Mouse (Mus musculus): ENCODE measurements around the gene Rpl37. TPM values are rescaled to one million over a fixed set of nuclear protein-coding genes. Genes with fewer than 3 reads are reported as not detected.

The Rpl37 gene
- polyA plus RNA-seq, 1 experiment from 2014 or later, result 725 TPM

DNA sequence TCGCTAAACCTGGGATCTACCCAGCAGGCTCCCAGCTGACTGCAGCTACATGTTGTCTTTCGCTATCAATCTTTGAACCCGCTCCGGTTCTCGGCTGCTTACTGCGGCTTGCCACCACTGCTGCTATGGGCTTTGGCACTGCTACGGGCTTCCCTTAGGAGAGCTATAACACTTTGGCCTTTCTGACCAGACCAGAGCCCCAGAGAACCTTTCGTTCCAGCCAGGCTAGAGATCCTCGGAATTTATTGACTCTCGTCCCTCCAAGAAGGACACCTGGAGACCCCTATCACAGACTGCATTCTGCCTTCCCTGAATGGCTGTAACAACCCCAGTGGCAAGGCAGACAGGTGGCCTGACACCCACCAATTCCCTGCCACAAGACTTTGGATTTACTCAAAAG lies 26.3 kb upstream of the Rpl37 start:
- Histone ChIP-seq H3K27ac (replicated peaks) (no peak overlapping the region), H3K9me3 (ENCODE audit: control insufficient read depth, low read length) (no peaks in the 10 kb centered on the region), H3K4me3 (ENCODE audit: low read depth, low read length) (no peak overlapping the region), H3K36me3 (ENCODE audit: control insufficient read depth, insufficient read depth, low read length) (no peaks in the 10 kb centered on the region), H3K9ac (ENCODE audit: low read length) (no peak overlapping the region), H3K4me1 (replicated peaks; ENCODE audit: control insufficient read depth, insufficient read depth) (no peaks in the 10 kb centered on the region), H3K27me3 (ENCODE audit: control insufficient read depth, insufficient read depth, low read length) (no peaks in the 10 kb centered on the region), H3K4me2 (replicated peaks; ENCODE audit: low read depth) (no peak overlapping the region)
- WGBS, result 88% methylated on average over 10 of the region's 10 CpGs
- TF ChIP-seq CTCF (IDR thresholded peaks at IDR 0.05; ENCODE audit: low read depth) (no peak), EP300 (optimal IDR thresholded peaks at IDR 0.05) (no peak)
- ATAC-seq (ENCODE audit: low FRiP score, low TSS enrichment) (no peak), DNase-seq (ENCODE audit: low spot score) (no peak)

DNA sequence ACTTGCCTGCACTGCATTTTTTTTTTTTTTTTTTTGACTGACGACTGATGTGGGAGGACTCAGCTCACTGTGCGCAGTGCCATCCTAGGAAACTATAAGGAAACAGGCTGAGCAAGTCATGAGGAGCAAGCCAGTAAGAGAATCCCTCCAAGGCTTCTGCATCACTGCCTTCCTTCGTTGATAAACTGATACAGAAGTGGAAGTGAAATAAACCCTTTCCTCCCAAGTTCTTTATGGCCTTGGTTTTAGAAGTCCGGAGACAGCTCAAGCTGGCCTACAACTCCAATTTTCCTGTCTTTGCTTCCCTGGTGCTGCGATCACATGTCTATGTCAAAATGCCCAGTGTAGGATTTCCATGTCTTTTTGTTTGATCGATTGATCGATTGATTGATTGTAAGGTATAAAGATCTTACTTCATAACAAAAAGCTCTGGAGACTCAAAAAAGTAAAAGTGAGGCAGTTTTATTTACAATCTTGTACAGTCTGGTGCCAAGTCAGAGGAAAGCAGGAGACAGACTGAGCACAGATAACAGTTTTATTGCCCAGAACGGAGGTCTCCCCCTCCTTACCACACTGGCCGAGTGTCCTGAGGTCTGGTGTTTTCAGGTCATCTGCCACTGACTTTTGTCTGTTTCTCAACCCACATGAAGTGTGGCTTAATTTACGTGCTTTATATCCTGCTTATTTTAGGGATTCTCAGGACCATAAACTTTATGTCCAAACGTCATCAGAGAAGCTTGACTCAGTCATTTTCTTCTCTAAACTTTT lies 20.7 kb upstream of the Rpl37 start:
- Histone ChIP-seq H3K4me3 (ENCODE audit: low read depth, low read length) (no peak overlapping the region), H3K4me2 (replicated peaks; ENCODE audit: low read depth) (no peak overlapping the region), H3K27ac (replicated peaks) (no peak overlapping the region), H3K9ac (ENCODE audit: low read length) (no peak overlapping the region), H3K4me1 (replicated peaks; ENCODE audit: control insufficient read depth, insufficient read depth) (no peaks in the 10 kb centered on the region), H3K9me3 (ENCODE audit: control insufficient read depth, low read length) (no peaks in the 10 kb centered on the region), H3K27me3 (ENCODE audit: control insufficient read depth, insufficient read depth, low read length) (no peaks in the 10 kb centered on the region), H3K36me3 (ENCODE audit: control insufficient read depth, insufficient read depth, low read length) (peaks cover 4% of the 10 kb centered on the region; the same call in 1 of the 2 replicates)
- 76% methylated on average over 11 of the region's 11 CpGs for WGBS
- ATAC-seq (ENCODE audit: low FRiP score, low TSS enrichment), result no peak
- no peak for TF ChIP-seq CTCF (IDR thresholded peaks at IDR 0.05; ENCODE audit: low read depth)
- TF ChIP-seq EP300 (optimal IDR thresholded peaks at IDR 0.05), result no peak
- DNase-seq (ENCODE audit: low spot score), result no peak

DNA sequence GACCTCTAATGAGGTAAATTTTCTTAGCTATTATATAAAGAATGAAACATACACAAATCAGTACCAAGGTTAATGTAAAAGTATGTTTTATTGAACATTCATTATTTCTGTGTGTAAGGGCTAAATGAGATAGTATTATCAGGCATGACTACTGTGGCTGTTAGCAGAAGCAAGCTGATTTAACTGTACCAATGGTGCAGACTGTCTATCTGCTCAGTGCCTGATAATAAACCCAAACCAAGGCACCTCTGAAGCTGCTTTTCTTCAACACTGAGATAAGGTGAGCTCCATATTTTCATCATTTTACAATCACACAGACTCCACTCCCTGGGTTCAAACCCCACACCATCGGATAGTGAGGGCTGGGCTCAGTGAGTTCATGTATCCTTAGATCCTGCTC lies 19.1 kb upstream of the Rpl37 start:
- no peak for ATAC-seq (ENCODE audit: low FRiP score, low TSS enrichment)
- no peaks in the 10 kb centered on the region for H3K27me3 ChIP-seq (ENCODE audit: control insufficient read depth, insufficient read depth, low read length)
- DNase-seq (ENCODE audit: low spot score), result no peak
- no peak overlapping the region for H3K4me2 ChIP-seq (replicated peaks; ENCODE audit: low read depth)
- H3K9ac ChIP-seq (ENCODE audit: low read length), result no peak overlapping the region
- TF ChIP-seq EP300 (optimal IDR thresholded peaks at IDR 0.05) (no peak), CTCF (IDR thresholded peaks at IDR 0.05; ENCODE audit: low read depth) (no peak)
- whole genome bisulfite sequencing, result 100% methylated on average over 1 of the region's 1 CpGs
- H3K4me3 ChIP-seq (ENCODE audit: low read depth, low read length), result no peak overlapping the region
- H3K27ac ChIP-seq (replicated peaks), result no peak overlapping the region
- H3K36me3 ChIP-seq (ENCODE audit: control insufficient read depth, insufficient read depth, low read length), result peaks cover 4% of the 10 kb centered on the region; the same call in 1 of the 2 replicates
- no peaks in the 10 kb centered on the region for H3K4me1 ChIP-seq (replicated peaks; ENCODE audit: control insufficient read depth, insufficient read depth)
- H3K9me3 ChIP-seq (ENCODE audit: control insufficient read depth, low read length), result no peaks in the 10 kb centered on the region

DNA sequence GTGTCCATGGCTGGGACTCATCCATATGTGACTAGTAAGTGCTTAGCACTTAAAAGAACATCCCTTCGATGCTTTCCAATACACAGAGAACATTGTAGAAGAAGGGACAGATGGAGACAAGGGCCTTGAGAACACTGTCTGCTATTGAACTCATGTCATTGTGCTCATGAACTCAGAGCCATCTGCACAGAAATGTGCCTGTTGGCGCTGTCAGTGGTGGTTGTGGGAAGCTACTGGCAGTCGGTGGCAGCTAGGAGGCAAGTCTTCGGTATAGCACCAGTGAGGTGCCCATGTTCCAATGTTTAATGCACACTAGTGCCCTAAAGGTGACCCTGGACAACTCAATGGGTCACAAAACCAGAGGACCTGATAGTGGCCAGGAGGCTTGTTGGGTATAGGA lies 14.1 kb upstream of the Rpl37 start:
- DNase-seq (ENCODE audit: low spot score) (no peak), ATAC-seq (ENCODE audit: low FRiP score, low TSS enrichment) (no peak)
- Histone ChIP-seq H3K27me3 (ENCODE audit: control insufficient read depth, insufficient read depth, low read length) (no peaks in the 10 kb centered on the region), H3K9ac (ENCODE audit: low read length) (no peak overlapping the region), H3K9me3 (ENCODE audit: control insufficient read depth, low read length) (no peaks in the 10 kb centered on the region), H3K4me3 (ENCODE audit: low read depth, low read length) (no peak overlapping the region), H3K36me3 (ENCODE audit: control insufficient read depth, insufficient read depth, low read length) (peaks cover 4% of the 10 kb centered on the region; the same call in 1 of the 2 replicates), H3K27ac (replicated peaks) (no peak overlapping the region), H3K4me2 (replicated peaks; ENCODE audit: low read depth) (no peak overlapping the region), H3K4me1 (replicated peaks; ENCODE audit: control insufficient read depth, insufficient read depth) (no peaks in the 10 kb centered on the region)
- TF ChIP-seq CTCF (IDR thresholded peaks at IDR 0.05; ENCODE audit: low read depth) (no peak), EP300 (optimal IDR thresholded peaks at IDR 0.05) (no peak)
- WGBS, result 93% methylated on average over 4 of the region's 4 CpGs

DNA sequence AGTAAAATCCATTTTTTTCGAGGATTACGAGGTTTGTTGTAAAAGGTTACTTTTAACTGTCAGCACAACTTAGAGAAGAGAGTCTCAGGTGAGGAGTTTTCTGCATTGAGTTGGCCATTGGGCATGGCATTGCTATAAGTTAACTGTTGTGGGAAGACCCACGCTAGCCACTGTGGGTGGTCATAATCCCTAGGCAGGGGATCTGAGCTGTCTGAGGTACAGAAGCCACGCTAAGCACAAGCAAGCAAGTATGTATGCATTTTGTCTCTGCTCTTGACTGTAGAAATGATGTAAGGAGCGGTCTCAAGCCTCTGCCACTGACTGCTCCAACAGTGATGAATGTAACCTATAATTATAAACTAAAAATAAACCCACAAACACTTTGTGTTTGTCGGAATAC lies 10.6 kb upstream of the Rpl37 start:
- TF ChIP-seq EP300 (optimal IDR thresholded peaks at IDR 0.05) (no peak), CTCF (IDR thresholded peaks at IDR 0.05; ENCODE audit: low read depth) (no peak)
- H3K9ac ChIP-seq (ENCODE audit: low read length), result no peak overlapping the region
- H3K27me3 ChIP-seq (ENCODE audit: control insufficient read depth, insufficient read depth, low read length), result no peaks in the 10 kb centered on the region
- no peak overlapping the region for H3K4me2 ChIP-seq (replicated peaks; ENCODE audit: low read depth)
- ATAC-seq (ENCODE audit: low FRiP score, low TSS enrichment) (no peak), DNase-seq (ENCODE audit: low spot score) (no peak)
- no peaks in the 10 kb centered on the region for H3K4me1 ChIP-seq (replicated peaks; ENCODE audit: control insufficient read depth, insufficient read depth)
- no peaks in the 10 kb centered on the region for H3K9me3 ChIP-seq (ENCODE audit: control insufficient read depth, low read length)
- no peak overlapping the region for H3K4me3 ChIP-seq (ENCODE audit: low read depth, low read length)
- H3K27ac ChIP-seq (replicated peaks), result no peak overlapping the region
- no peaks in the 10 kb centered on the region for H3K36me3 ChIP-seq (ENCODE audit: control insufficient read depth, insufficient read depth, low read length)
- 83% methylated on average over 6 of the region's 6 CpGs for WGBS

DNA sequence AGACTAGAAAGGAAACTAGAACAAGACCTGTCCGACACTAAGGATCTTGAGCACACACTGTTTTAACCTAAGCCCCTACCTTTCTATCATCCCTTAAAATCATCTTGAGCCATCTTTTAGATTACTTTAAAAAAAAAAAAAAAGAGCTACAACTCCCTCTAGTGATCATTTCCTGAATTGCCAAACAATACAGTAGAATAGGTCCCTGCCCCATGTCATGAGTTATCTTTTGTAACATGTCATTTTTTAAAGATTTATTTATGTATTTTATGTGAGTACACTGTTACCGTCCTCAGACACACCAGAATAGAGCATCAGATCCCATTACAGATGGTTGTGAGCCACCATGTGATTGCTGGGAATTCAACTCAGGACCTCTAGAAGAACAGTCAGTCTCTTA lies 10.2 kb upstream of the Rpl37 start:
- H3K27ac ChIP-seq (replicated peaks), result no peak overlapping the region
- 40% methylated on average over 2 of the region's 2 CpGs for WGBS
- H3K4me3 ChIP-seq (ENCODE audit: low read depth, low read length), result no peak overlapping the region
- no peaks in the 10 kb centered on the region for H3K27me3 ChIP-seq (ENCODE audit: control insufficient read depth, insufficient read depth, low read length)
- no peaks in the 10 kb centered on the region for H3K4me1 ChIP-seq (replicated peaks; ENCODE audit: control insufficient read depth, insufficient read depth)
- H3K4me2 ChIP-seq (replicated peaks; ENCODE audit: low read depth), result no peak overlapping the region
- no peak for ATAC-seq (ENCODE audit: low FRiP score, low TSS enrichment)
- DNase-seq (ENCODE audit: low spot score), result no peak
- no peak overlapping the region for H3K9ac ChIP-seq (ENCODE audit: low read length)
- no peak for TF ChIP-seq EP300 (optimal IDR thresholded peaks at IDR 0.05)
- TF ChIP-seq CTCF (IDR thresholded peaks at IDR 0.05; ENCODE audit: low read depth), result peak; percentile 67
- no peaks in the 10 kb centered on the region for H3K9me3 ChIP-seq (ENCODE audit: control insufficient read depth, low read length)
- H3K36me3 ChIP-seq (ENCODE audit: control insufficient read depth, insufficient read depth, low read length), result no peaks in the 10 kb centered on the region

Measured in stomach, postnatal 0 days (tissue).